Mouse (Mus musculus) cerebellum, adult 11-12 months (tissue): ENCODE results near the gene Zdhhc14.

Source experiments
- DNase-seq: peaks from one replicate; pipeline ENCODE4 v3.0.0; 2022

Zdhhc14 gene

GRCm38 (mm10) chr17:5491801-5492745, at the start of gene Zdhhc14:
Gene Zdhhc14 (plus strand): TSS chr17:5492557.
- DNase-seq = peak; percentile 95

- no peak for DNase-seq
These were observed 49.1 kb upstream of the Zdhhc14 start for GRCm38 (mm10) chr17:5443260-5443659.

- no peak for DNase-seq
These were observed 48.6 kb upstream of the Zdhhc14 start for GRCm38 (mm10) chr17:5443751-5444150.

GRCm38 (mm10) chr17:5453657-5454056, 38.7 kb upstream of the Zdhhc14 start:
- no peak for DNase-seq

GRCm38 (mm10) chr17:5463912-5464311, 28.4 kb upstream of the Zdhhc14 start:
- no peak for DNase-seq

- DNase-seq = no peak
These were observed 25.6 kb upstream of the Zdhhc14 start for GRCm38 (mm10) chr17:5466736-5467135.

GRCm38 (mm10) chr17:5467177-5467576, 25.2 kb upstream of the Zdhhc14 start:
- DNase-seq = no peak

GRCm38 (mm10) chr17:5472268-5472667, 20.1 kb upstream of the Zdhhc14 start:
- DNase-seq = no peak

- DNase-seq = no peak
These were observed 16.2 kb upstream of the Zdhhc14 start for GRCm38 (mm10) chr17:5475960-5476725.

GRCm38 (mm10) chr17:5483456-5483855, 8.9 kb upstream of the Zdhhc14 start:
- no peak for DNase-seq

GRCm38 (mm10) chr17:5484663-5485062, 7.7 kb upstream of the Zdhhc14 start:
- no peak for DNase-seq

GRCm38 (mm10) chr17:5488156-5488555, 4.2 kb upstream of the Zdhhc14 start:
- DNase-seq = no peak

GRCm38 (mm10) chr17:5490351-5490750, 2.0 kb upstream of the Zdhhc14 start:
- no peak for DNase-seq

GRCm38 (mm10) chr17:5491031-5491800, 1.1 kb upstream of the Zdhhc14 start:
- peak; percentile 94 for DNase-seq

- no peak for DNase-seq
These were observed 396 bp downstream of the Zdhhc14 start for GRCm38 (mm10) chr17:5492746-5493160.

GRCm38 (mm10) chr17:5493161-5493771, 909 bp downstream of the Zdhhc14 start:
- DNase-seq = peak; percentile 59

- DNase-seq = no peak
These were observed 1.5 kb downstream of the Zdhhc14 start for GRCm38 (mm10) chr17:5493809-5494208.

- no peak for DNase-seq
These were observed 2.5 kb downstream of the Zdhhc14 start for GRCm38 (mm10) chr17:5494832-5495231.

GRCm38 (mm10) chr17:5497695-5498094, 5.3 kb downstream of the Zdhhc14 start:
- DNase-seq = peak; percentile 73

- no peak for DNase-seq
These were observed 6.6 kb downstream of the Zdhhc14 start for GRCm38 (mm10) chr17:5498996-5499395.

- no peak for DNase-seq
These were observed 11.8 kb downstream of the Zdhhc14 start for GRCm38 (mm10) chr17:5503981-5504760.

- no peak for DNase-seq
These were observed 12.6 kb downstream of the Zdhhc14 start for GRCm38 (mm10) chr17:5504969-5505368.
